In the genomic region with DNA sequence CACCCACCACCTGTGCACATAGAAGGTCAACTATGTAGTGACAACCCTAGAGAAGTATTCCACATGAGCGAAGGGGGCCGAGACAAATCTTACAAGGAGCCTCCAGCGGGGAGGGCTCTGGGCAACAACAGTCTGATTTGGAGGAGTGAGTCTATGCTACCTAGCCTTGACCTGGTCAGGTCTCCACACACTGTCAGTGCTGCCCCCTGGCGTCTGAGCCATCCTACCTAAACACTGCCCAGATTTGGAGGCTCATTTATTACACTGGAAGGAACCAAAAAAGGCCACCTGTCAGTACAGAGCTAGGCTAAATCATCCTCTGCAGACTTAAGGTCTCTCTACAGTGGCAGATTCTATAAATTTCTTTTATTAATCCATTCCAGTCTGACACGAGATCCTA, we compare ENCODE assay signal across 8 mouse cellular contexts. TPM values are rescaled to one million over a fixed set of nuclear protein-coding genes. Genes with fewer than 3 reads are reported as not detected.
DNase-seq lines count a peak whose midpoint lies in the region; ATAC-seq and TF ChIP-seq lines count a peak whose summit lies in the region.

No protein-coding gene starts in this region.

- H3K9me3 ChIP-seq in forebrain, embryonic 12.5 days: no peaks in the 10 kb centered on the region
- H3K9me3 ChIP-seq in forebrain, embryonic 16.5 days (ENCODE audit: control insufficient read depth, low read length): no peaks in the 10 kb centered on the region

- peak; percentile 61; the same call in 1 of the 2 replicates for TF ChIP-seq CTCF in bone marrow, adult 2 months (IDR thresholded peaks at IDR 0.05; ENCODE audit: control insufficient read depth, insufficient read depth, low read length)
- TF ChIP-seq CTCF in kidney, adult 2 months (conservative IDR thresholded peaks at IDR 0.05; ENCODE audit: insufficient read depth, insufficient read length, low read depth, low read length): peak; percentile 79

- no peaks in the 10 kb centered on the region for H3K4me1 ChIP-seq in forebrain, embryonic 12.5 days
- no peaks in the 10 kb centered on the region for H3K4me1 ChIP-seq in forebrain, embryonic 16.5 days (replicated peaks; ENCODE audit: control insufficient read depth, insufficient read depth, low read length)
- H3K4me1 ChIP-seq in bone marrow, adult 2 months (ENCODE audit: control insufficient read depth, insufficient read depth, low read length): no peaks in the 10 kb centered on the region
- H3K4me1 ChIP-seq in kidney, adult 2 months (ENCODE audit: control insufficient read depth, insufficient read depth, low read length): no peaks in the 10 kb centered on the region

- 0 out of 2 replicates have a peak, but pooled peaks have one; percentile 46 for ATAC-seq in forebrain, embryonic 12.5 days (ENCODE audit: low FRiP score)
- no peak for ATAC-seq in forebrain, embryonic 16.5 days
- 0 out of 2 replicates have a peak, but pooled peaks have one; percentile 39 for ATAC-seq in erythroblast, adult 5-6 weeks (replicated peaks; ENCODE audit: low FRiP score, poor library complexity, severe bottlenecking)

- no peaks in the 10 kb centered on the region for H3K27me3 ChIP-seq in forebrain, embryonic 12.5 days
- H3K27me3 ChIP-seq in forebrain, embryonic 16.5 days (replicated peaks; ENCODE audit: control insufficient read depth, insufficient read depth, low read length): no peaks in the 10 kb centered on the region
- no peaks in the 10 kb centered on the region for H3K27me3 ChIP-seq in kidney, adult 2 months (replicated peaks; ENCODE audit: control insufficient read depth, insufficient read depth, low read length)

- no peak for TF ChIP-seq POLR2A in bone marrow, adult 2 months (IDR thresholded peaks at IDR 0.05; ENCODE audit: borderline replicate concordance, control insufficient read depth, low read depth, low read length)
- TF ChIP-seq POLR2A in kidney, adult 2 months (IDR thresholded peaks at IDR 0.05; ENCODE audit: low read depth, low read length): no peak

- no peak overlapping the region for H3K27ac ChIP-seq in forebrain, embryonic 12.5 days
- H3K27ac ChIP-seq in forebrain, embryonic 16.5 days (ENCODE audit: low read length): no peak overlapping the region
- no peak overlapping the region for H3K27ac ChIP-seq in bone marrow, adult 2 months (ENCODE audit: control insufficient read depth, insufficient read depth, low read depth, low read length, poor library complexity)
- no peak overlapping the region for H3K27ac ChIP-seq in kidney, adult 2 months (ENCODE audit: insufficient read depth, low read depth, low read length)

- peaks cover 89% of the 10 kb centered on the region for H3K36me3 ChIP-seq in forebrain, embryonic 12.5 days (replicated peaks)
- peaks cover 49% of the 10 kb centered on the region for H3K36me3 ChIP-seq in forebrain, embryonic 16.5 days (ENCODE audit: control insufficient read depth, insufficient read depth)
- peaks cover 5% of the 10 kb centered on the region for H3K36me3 ChIP-seq in kidney, adult 2 months (ENCODE audit: control insufficient read depth, insufficient read depth, low read length)

- H3K9ac ChIP-seq in forebrain, embryonic 12.5 days: no peak overlapping the region
- H3K9ac ChIP-seq in forebrain, embryonic 16.5 days (replicated peaks; ENCODE audit: low read depth, low read length): no peak overlapping the region

- WGBS in forebrain, embryonic 12.5 days: 71% methylated on average over 5 of the region's 5 CpGs
- WGBS in forebrain, embryonic 16.5 days: 72% methylated on average over 5 of the region's 5 CpGs
- WGBS in bone marrow, adult 2 months: 75% methylated on average over 5 of the region's 5 CpGs
- WGBS in kidney, adult 2 months: 58% methylated on average over 5 of the region's 5 CpGs

- H3K4me2 ChIP-seq in forebrain, embryonic 12.5 days: no peak overlapping the region
- no peak overlapping the region for H3K4me2 ChIP-seq in forebrain, embryonic 16.5 days (ENCODE audit: low read length)

- peak; percentile 46 to 49 for DNase-seq in B cell, adult 2 months
- peak; percentile 72 for DNase-seq in kidney, adult 2 months
- peak; percentile 85 for DNase-seq in lung, postnatal 36 days
- peak; percentile 88 for DNase-seq in testis, postnatal 10 days (ENCODE audit: low spot score)

- H3K4me3 ChIP-seq in forebrain, embryonic 12.5 days (replicated peaks): no peak overlapping the region
- no peak overlapping the region for H3K4me3 ChIP-seq in forebrain, embryonic 16.5 days (replicated peaks; ENCODE audit: low read length)
- H3K4me3 ChIP-seq in bone marrow, adult 2 months (replicated peaks; ENCODE audit: control insufficient read depth, low read depth, low read length): no peak overlapping the region
- H3K4me3 ChIP-seq in kidney, adult 2 months (ENCODE audit: insufficient read depth, low read depth, low read length): no peak overlapping the region

RNA-seq across cellular contexts. Expression of a gene that starts 16.2 kb away (rescaled TPM):
- not detected in 2 replicates for polyA plus RNA-seq in forebrain, embryonic 12.5 days (2016; fragmentation: Nextera tagmentation; extraction: Ambion mirVana)
- polyA plus RNA-seq in forebrain, embryonic 16.5 days (2015; fragmentation: Nextera tagmentation; extraction: Ambion mirVana): 13.7 and 14.5 TPM in 2 replicates
- polyA plus RNA-seq in bone marrow, adult 2 months (2011; ENCODE audit: insufficient read depth, insufficient read length, low replicate concordance, missing spikeins): 2.1 TPM in 1 of 2 replicates, not detected in the other
- not detected in 2 replicates for total RNA-seq in erythroblast, adult 5-6 weeks (2015; ENCODE audit: low replicate concordance)
- not detected in 2 replicates for total RNA-seq in erythroblast, adult 5-6 weeks (2017; ENCODE audit: low replicate concordance)
- polyA plus RNA-seq in kidney, adult 2 months (2012; rRNA removed): 2.2 and 4.1 TPM in 2 replicates

RNA-seq across cellular contexts. Expression of a gene that starts 28.9 kb away (rescaled TPM):
- 274 and 279 TPM in 2 replicates for polyA plus RNA-seq in forebrain, embryonic 12.5 days (2016; fragmentation: Nextera tagmentation; extraction: Ambion mirVana)
- 188 and 190 TPM in 2 replicates for polyA plus RNA-seq in forebrain, embryonic 16.5 days (2015; fragmentation: Nextera tagmentation; extraction: Ambion mirVana)
- polyA plus RNA-seq in bone marrow, adult 2 months (2011; ENCODE audit: insufficient read depth, insufficient read length, low replicate concordance, missing spikeins): 77.3 and 159 TPM in 2 replicates
- total RNA-seq in erythroblast, adult 5-6 weeks (2015; ENCODE audit: low replicate concordance): 49.8 and 53.9 TPM in 2 replicates
- total RNA-seq in erythroblast, adult 5-6 weeks (2017; ENCODE audit: low replicate concordance): 45.0 and 54.5 TPM in 2 replicates
- 76.4 and 81.0 TPM in 2 replicates for polyA plus RNA-seq in kidney, adult 2 months (2012; rRNA removed)

RNA-seq across cellular contexts. Expression of a gene that starts 29.1 kb away (rescaled TPM):
- polyA plus RNA-seq in forebrain, embryonic 12.5 days (2016; fragmentation: Nextera tagmentation; extraction: Ambion mirVana): 1.7 and 2.4 TPM in 2 replicates
- polyA plus RNA-seq in forebrain, embryonic 16.5 days (2015; fragmentation: Nextera tagmentation; extraction: Ambion mirVana): 2.2 and 2.7 TPM in 2 replicates
- polyA plus RNA-seq in bone marrow, adult 2 months (2011; ENCODE audit: insufficient read depth, insufficient read length, low replicate concordance, missing spikeins): 0.70 TPM in 1 of 2 replicates, not detected in the other
- total RNA-seq in erythroblast, adult 5-6 weeks (2015; ENCODE audit: low replicate concordance): not detected in 2 replicates
- total RNA-seq in erythroblast, adult 5-6 weeks (2017; ENCODE audit: low replicate concordance): not detected in 2 replicates
- 0.88 and 1.5 TPM in 2 replicates for polyA plus RNA-seq in kidney, adult 2 months (2012; rRNA removed)

RNA-seq across cellular contexts. Expression of a gene that starts 32.4 kb away (rescaled TPM):
- polyA plus RNA-seq in forebrain, embryonic 12.5 days (2016; fragmentation: Nextera tagmentation; extraction: Ambion mirVana): 90.5 and 103 TPM in 2 replicates
- polyA plus RNA-seq in forebrain, embryonic 16.5 days (2015; fragmentation: Nextera tagmentation; extraction: Ambion mirVana): 41.9 and 47.9 TPM in 2 replicates
- 0.41 and 3.4 TPM in 2 replicates for polyA plus RNA-seq in bone marrow, adult 2 months (2011; ENCODE audit: insufficient read depth, insufficient read length, low replicate concordance, missing spikeins)
- total RNA-seq in erythroblast, adult 5-6 weeks (2015; ENCODE audit: low replicate concordance): not detected in 2 replicates
- 0.09 TPM in 1 of 2 replicates, not detected in the other for total RNA-seq in erythroblast, adult 5-6 weeks (2017; ENCODE audit: low replicate concordance)
- polyA plus RNA-seq in kidney, adult 2 months (2012; rRNA removed): 4.9 and 5.1 TPM in 2 replicates

RNA-seq across cellular contexts. Expression of a gene that starts 33.1 kb away (rescaled TPM):
- polyA plus RNA-seq in forebrain, embryonic 12.5 days (2016; fragmentation: Nextera tagmentation; extraction: Ambion mirVana): not detected in 2 replicates
- not detected in 2 replicates for polyA plus RNA-seq in forebrain, embryonic 16.5 days (2015; fragmentation: Nextera tagmentation; extraction: Ambion mirVana)
- not detected in 2 replicates for polyA plus RNA-seq in bone marrow, adult 2 months (2011; ENCODE audit: insufficient read depth, insufficient read length, low replicate concordance, missing spikeins)
- not detected in 2 replicates for total RNA-seq in erythroblast, adult 5-6 weeks (2015; ENCODE audit: low replicate concordance)
- not detected in 2 replicates for total RNA-seq in erythroblast, adult 5-6 weeks (2017; ENCODE audit: low replicate concordance)
- polyA plus RNA-seq in kidney, adult 2 months (2012; rRNA removed): not detected in 2 replicates
